Mouse (Mus musculus): ENCODE data around the gene H2afy2. TPM values are rescaled to one million over a fixed set of nuclear protein-coding genes. Genes with fewer than 3 reads are reported as not detected.

The H2afy2 gene
- total RNA-seq, 1 experiment from 2014 or later = 3.2 TPM

DNA sequence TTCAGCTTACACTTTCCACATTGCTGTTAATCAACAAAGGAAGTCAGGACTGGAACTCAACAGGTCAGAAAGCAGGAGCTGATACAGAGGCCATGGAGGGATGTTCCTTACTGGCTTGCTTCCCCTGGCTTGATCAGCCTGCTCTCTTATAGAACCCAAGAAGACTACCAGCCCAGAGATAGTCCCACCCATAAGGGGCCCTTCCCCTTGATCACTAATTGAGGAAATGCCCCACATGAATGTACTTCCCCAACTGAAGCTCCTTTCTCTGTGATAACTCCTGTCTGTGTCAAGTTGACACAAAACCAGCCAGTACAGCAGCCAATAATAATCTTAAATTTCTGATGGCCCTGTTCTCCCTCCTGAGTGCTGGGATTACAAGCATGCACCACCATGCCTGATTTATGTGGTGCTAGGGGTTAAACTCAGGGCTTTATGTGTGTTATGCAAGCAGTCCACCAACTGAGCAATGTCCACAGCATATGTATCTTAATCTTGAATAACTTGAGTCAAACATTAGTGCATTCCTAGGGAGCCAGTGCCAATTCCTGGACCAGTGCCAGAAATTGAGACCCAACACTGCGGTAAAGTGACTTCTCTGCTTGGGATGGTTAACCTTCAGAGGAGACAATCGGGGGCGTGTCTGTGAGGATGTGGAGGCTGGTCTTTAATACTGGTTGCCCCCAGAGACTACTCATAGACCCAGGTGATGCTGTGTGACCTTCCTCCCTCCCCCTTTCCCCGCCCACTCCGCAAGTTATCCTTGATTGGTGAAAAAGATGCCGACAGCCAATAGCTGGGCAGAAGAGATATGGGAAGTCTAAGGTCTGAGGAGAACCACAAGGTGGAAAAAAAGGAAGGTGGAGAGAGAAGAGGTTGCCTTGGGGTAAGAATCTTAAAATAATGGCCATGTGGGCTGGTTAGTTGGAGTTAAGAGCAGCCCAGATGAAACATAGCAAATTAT lies 77.3 kb downstream of the H2afy2 start:
- ATAC-seq (replicated peaks in 1 of 2; ENCODE audit: insufficient read depth in 1 of 2, low FRiP score in 2 of 2, low TSS enrichment in 1 of 2, low read depth in 1 of 2, poor library complexity in 2 of 2, severe bottlenecking in 2 of 2) = no peak

DNA sequence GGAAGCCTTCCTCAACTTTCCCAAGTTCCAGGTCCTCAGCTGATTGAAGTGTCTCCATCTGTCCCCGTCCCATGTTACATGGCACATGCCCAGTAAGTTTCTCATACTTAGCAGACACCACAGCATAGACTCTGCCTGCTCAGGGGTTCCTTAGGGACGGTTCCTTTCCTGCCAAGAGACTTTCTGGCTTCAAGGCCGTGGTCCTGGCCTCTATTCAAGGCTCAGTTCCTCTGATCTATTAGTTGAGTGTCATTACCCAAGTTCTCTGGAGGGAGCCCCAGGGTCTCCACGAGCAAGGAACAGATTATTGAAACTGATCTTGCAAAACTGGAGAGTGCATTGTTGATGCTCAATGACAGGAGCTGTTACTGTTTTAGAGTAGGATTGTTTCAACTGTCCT lies 79.3 kb downstream of the H2afy2 start:
- no peak for ATAC-seq (replicated peaks in 1 of 2; ENCODE audit: insufficient read depth in 1 of 2, low FRiP score in 2 of 2, low TSS enrichment in 1 of 2, low read depth in 1 of 2, poor library complexity in 2 of 2, severe bottlenecking in 2 of 2)

DNA sequence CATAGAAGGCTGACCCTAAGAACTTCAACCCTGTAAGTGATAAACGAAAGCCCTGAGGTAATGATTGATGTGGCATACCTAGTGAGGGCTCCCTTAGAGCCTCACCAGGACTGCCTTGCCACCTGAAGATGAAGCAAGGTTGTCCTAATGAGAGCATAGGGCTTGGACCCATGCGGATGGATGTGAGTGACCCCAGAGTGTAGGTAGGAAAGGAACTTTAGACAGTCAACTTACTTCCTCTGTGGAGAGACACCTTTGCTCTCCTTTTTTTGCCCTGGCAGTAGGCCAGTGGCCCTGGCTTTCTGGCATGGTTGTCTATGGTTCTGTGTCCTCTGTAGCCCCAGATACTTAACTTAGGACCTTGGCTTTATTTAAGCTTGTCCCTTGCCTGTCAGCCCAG lies 86.9 kb downstream of the H2afy2 start:
- ATAC-seq (replicated peaks in 1 of 2; ENCODE audit: insufficient read depth in 1 of 2, low FRiP score in 2 of 2, low TSS enrichment in 1 of 2, low read depth in 1 of 2, poor library complexity in 2 of 2, severe bottlenecking in 2 of 2) = no peak

DNA sequence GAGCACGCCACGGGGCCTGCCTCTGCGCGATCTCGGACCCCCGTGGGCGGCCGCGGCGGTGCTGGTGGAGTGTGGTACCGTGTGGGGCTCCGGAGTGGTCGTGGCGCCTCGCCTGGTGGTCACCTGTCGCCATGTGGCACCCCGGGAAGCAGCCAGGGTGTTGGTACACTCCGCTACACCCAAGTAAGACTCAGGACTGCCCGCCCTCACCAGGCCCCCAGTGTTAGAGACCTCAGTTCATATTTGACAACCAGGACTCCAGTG lies 87.5 kb downstream of the H2afy2 start:
- ATAC-seq (replicated peaks in 1 of 2; ENCODE audit: insufficient read depth in 1 of 2, low FRiP score in 2 of 2, low TSS enrichment in 1 of 2, low read depth in 1 of 2, poor library complexity in 2 of 2, severe bottlenecking in 2 of 2) = no peak

DNA sequence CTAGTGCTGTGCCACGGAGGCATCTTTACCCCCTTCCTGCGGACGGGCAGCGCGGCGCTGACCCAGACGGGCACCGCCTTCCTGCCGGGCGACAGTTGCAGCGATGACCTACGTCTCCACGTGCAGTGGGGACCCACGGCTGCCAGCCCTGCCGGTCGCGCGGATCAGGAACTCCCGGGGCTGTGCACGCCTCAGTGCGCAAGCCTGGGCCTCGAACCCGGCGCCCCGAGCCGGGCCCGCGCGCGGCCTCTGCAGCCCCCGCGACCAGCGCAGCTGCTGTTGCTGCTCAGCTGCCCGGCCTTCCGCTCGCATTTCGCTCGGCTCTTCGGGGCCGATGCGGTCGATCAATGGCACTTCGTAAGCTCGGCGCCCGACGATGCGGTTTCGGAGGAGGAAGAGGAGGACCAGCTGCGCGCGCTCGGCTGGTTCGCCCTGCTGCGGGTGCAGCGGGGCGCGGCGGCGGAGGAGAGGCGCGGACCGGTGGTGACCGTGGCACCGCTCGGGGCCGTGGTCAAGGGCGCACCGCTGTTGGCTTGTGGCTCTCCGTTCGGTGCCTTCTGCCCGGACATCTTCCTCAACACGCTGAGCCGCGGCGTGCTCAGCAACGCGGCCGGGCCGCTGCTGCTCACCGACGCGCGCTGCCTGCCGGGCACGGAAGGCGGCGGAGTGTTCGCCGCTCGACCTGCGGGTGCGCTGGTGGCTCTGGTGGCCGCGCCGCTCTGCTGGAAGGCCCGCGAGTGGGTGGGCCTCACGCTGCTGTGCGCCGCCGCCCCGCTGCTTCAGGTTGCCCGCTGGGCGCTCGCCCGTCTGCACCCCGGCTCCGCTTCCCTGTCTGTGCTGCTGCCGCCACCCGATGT lies 88.0 kb downstream of the H2afy2 start:
- 0 out of 4 replicates have a peak, but pooled peaks of 1 of the 2 experiments have one; percentile 15 for ATAC-seq (replicated peaks in 1 of 2; ENCODE audit: insufficient read depth in 1 of 2, low FRiP score in 2 of 2, low TSS enrichment in 1 of 2, low read depth in 1 of 2, poor library complexity in 2 of 2, severe bottlenecking in 2 of 2)

DNA sequence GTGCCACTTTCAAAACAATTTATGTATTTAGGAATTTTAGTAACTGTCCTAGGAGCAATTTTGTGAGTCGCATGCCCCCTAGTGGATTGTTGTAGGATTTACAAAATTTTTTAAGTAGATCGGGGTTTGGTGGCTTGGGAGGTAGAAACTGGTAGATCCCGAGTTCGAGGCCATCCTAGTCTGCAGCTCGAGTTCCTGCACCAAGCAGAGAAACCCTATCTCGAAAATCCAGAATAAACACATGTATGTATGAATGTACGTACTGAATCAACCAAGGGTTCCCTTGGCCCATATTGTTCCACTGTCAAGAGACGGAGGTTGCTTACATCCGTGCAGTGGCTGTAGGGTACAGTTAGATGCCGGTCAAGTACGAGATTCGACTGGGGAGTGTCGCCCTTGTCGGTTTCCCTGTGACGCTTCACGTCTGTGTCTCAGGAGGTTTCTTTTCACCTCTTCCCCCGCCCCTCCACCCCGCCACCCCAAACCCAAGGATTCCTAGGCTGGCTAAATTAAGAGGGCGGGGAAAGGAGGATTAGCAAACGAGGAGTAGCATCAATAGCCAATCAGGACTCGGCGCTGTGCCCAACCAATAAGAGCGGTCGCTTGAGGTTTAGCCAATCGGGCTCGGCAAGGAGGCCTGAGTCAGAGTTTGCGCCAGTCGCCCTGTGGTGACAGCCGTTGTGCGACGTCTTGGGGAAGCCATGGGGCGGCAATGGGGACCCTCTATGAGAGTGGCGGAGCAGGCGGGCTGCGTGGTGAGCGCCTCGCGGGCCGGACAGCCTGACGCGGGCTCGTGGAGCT lies 88.9 kb downstream of the H2afy2 start, which contains the start of gene Tysnd1:
Gene Tysnd1 (plus strand): TSS at position 645 of the 801 bp plus-strand sequence.
- peak; percentile 98 to 100 for ATAC-seq (replicated peaks in 1 of 2; ENCODE audit: insufficient read depth in 1 of 2, low FRiP score in 2 of 2, low TSS enrichment in 1 of 2, low read depth in 1 of 2, poor library complexity in 2 of 2, severe bottlenecking in 2 of 2)

DNA sequence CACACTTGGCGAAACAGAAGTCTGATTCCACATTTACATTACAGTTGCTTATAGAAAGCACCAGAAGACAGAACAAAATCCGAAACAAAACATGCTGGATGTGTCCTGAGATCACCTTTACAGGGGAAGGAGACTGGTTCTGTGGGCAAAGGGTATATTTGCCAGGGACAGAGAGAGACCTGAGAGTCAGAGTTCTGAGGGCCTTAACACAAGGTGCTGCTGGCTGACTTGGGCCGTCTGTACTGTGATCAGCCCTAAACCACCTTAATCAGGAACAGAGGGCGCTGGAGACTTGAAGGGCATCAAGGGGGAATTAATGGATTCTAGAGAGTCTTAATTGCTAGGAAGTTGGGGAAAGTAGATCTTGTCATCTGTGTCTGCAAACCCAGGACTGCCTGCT lies 90.4 kb downstream of the H2afy2 start:
- ATAC-seq (replicated peaks in 1 of 2; ENCODE audit: insufficient read depth in 1 of 2, low FRiP score in 2 of 2, low TSS enrichment in 1 of 2, low read depth in 1 of 2, poor library complexity in 2 of 2, severe bottlenecking in 2 of 2) = no peak

DNA sequence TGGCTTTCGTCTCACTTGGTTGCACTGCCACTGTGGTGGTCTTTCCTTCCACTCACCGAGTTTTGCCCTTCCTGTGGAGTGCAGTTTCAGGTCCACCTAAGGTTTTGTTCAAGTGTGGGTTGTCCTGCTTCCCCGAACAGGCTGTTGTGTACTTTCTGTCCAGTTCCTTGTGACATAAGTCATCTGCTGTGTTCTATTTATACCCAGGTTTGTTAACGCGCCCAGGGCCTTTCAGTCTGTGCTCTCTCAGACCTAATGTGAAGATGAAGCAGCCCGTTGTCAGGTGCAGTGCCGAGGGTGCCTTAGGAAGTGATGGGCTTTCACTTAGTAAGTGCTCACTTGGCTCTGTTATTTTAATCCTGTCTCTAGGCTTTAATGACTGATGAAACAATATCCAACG lies 94.5 kb downstream of the H2afy2 start:
- no peak for ATAC-seq (replicated peaks in 1 of 2; ENCODE audit: insufficient read depth in 1 of 2, low FRiP score in 2 of 2, low TSS enrichment in 1 of 2, low read depth in 1 of 2, poor library complexity in 2 of 2, severe bottlenecking in 2 of 2)

Other genes starting within 250 kb of the H2afy2 start
- gene Npffr1, start 188.7 kb downstream of the H2afy2 start, total RNA-seq (2017) = 0.19 TPM in 1 of 2 replicates, not detected in the other
- gene Ppa1, start 135.6 kb downstream of the H2afy2 start, total RNA-seq (2017) = 136 and 165 TPM in 2 replicates
- 112 and 151 TPM in 2 replicates for gene Sar1a, start 103.8 kb downstream of the H2afy2 start, total RNA-seq (2017)
- 14.5 and 15.8 TPM in 2 replicates for gene Tysnd1, start 88.6 kb downstream of the H2afy2 start, total RNA-seq (2017)
- gene Aifm2, start 68.9 kb downstream of the H2afy2 start, total RNA-seq (2017) = 3.8 and 8.1 TPM in 2 replicates
- gene Col13a1, start 195.0 kb upstream of the H2afy2 start, total RNA-seq (2017) = not detected in 2 replicates